Mouse (Mus musculus) megakaryocyte, adult 5-6 weeks (primary cell): ENCODE measurements around the gene Mpped2. TPM values are rescaled to one million over a fixed set of nuclear protein-coding genes. Genes with fewer than 3 reads are reported as not detected.

ENCODE experiments used
- ATAC-seq: 2 replicates; pipeline ENCODE4 v1.8.0; 2016; ENCODE audit warnings: mild to moderate bottlenecking, inconsistent platforms; ENCODE audit not compliant: poor library complexity, severe bottlenecking
- total RNA-seq, 2 experiments: library from RNA; stranded (forward) in 1 of 2; stranded (reverse) in 1 of 2; fragments of 153-499, 151-499 nt in 1 of 2; fragments of 221-1000, 200-1000 nt in 1 of 2; gene quantifications; 2 replicates each; pipeline versions ENCODE4 v1.2.3 to v1.2.4; 2015 to 2017

Gene Mpped2
- total RNA-seq, 2 experiments from 2014 or later, result not detected

DNA sequence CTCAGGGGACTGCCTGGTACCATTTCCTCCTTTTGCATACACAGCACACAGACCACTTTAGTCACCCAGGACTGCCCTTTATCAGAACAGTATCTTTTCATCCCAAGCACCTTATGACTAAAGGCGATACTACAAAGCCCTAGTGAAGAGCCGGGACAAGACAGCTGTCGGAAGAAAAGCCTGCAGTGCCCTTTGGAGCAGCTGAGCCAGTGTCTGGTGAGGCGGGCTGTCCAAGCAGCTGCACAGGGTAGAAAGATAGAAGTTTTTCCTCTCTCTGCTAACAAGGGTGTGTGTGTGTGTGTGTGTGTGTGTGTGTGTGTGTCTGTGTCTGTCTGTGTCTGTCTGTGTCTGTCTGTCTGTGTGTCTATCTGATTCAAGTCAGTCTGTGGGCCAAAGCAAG, 161.1 kb downstream of the Mpped2 start:
- ATAC-seq, result no peak

DNA sequence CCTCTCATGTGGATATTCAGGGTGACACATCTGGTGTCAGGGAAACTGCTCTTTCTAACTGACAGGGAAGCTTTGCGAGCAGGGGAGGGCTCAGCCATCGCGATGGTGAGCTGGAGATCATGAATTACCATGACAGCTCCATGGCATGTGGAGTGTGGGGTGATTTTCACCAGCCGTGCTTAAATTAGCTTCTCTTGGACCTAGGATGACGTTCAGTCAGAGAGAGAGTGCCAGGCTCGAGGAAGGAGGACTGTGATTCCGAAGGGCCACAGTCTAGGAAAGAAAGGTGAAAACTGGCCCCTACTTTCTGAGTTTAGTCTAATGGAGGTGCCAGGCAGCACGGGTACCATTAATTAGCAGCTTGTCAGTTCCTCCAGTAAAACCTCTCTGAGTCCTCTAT, 161.7 kb downstream of the Mpped2 start:
- ATAC-seq, result no peak

DNA sequence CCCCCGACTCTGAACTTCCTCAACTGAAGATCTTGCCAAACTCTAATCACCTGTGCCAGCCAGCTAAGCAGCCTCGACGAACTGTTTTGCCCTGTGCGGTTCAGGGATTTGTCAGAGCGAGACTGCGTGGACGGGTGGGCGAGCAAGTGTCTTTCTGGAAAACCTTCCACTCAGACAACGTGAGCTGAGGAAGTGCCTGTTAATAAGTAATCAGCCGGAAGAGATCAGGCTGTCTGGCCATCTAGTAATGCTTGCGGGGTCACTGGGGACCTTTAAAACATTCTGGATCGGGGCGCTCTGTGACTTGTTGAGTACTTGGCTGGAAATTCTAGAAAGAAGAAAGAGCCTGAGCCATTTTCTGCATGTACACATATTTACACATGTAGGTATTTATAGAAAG, 162.1 kb downstream of the Mpped2 start:
- no peak for ATAC-seq

DNA sequence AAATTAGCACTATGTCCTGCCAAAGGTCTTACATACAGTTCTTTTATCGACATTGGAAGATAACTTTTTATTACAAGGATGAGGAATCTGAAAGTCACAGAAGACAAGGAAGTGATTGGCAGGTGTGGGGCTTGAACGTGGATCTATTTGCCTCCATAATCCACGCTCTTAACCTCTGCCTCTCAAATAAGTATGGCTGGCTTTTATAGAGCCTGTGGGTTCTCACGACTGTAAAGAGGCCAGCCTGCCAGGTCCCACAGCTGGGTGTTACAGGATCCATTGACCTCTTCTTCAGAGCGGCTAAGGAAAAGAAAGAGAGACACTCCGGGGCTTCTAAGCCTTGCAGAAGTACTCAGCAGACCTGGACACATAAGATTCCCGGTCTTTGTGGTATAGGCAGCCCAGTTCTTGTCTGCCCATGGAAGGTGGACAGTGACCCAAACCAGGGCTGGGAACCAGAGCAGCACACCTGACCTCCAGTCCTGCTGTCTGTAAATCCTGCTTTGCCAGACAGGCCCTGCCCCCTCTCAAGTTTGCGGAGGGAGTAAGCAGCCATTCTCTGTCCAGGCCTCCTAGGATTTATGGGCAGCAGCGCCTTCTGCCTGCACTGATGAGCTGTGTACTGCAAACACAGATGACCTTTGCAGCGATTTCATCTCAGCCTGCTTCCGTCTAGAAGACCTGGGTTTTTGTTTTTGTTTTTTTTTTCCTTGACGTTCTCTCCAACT, 162.7 kb downstream of the Mpped2 start:
- no peak for ATAC-seq

DNA sequence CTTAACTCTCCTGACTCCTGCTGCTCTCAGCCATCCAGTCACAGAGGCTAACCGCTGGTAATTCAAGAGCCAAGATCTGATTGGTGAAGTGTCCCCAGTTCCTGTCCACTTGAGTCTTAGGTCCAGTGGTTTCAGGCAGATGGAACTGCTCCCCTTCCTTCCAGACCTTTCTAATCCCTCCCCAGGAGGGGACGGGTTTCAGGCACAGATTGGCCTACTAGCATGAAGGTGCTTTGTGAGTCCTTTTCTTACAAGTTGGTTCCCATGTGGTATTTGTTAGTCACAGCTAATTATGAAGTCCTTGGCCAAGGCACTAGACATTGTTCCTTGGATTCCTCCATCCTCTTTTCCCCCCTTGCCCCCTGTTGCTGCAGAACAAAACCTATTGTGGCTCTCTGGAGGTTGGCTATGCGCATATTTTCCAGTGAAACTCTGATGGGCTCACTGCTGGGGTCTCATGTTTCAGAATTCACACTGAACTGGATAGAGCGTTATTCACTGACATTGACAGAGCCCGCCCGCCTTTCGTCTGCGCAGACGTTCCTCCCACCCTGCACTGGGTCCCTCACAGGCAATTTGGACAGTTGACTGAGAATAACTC, 163.4 kb downstream of the Mpped2 start:
- no peak for ATAC-seq

DNA sequence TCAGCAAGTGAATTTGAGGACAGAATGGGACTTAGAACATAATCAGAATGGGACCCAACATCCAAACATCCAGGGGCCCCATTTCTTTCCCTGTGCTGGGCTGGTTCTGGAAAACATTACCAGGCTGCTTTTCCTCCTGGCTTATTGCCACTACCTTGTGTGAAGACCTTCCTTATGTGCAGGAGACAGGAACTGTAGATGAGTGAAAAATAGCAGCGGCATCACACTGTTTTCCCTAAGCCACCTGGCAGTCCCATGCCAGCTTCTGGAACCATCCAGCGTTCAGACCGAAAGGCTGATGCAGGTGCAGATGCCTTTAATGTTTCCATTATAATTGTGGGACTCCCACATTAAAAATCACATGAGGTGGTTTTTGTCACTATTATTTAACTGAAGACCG, 164.2 kb downstream of the Mpped2 start:
- ATAC-seq, result no peak

DNA sequence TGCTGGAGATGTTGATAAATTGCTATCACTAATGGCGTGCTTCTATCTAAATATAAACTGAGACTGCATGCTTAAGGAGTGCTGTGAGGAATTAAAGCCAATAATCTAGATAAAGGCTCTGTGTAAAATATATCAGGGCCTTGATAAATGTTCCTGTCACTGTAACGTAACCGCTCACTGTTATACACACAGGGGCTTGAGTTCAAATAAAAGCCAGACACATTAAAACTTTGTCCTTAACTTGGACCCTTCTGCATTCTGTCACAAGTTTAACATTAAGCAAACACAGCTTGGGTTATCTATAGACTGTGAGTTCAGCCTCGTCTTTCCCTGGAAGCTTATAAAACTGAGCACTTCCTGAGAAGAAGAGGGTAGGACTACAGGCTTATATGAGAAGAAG, 164.6 kb downstream of the Mpped2 start:
- ATAC-seq, result no peak

DNA sequence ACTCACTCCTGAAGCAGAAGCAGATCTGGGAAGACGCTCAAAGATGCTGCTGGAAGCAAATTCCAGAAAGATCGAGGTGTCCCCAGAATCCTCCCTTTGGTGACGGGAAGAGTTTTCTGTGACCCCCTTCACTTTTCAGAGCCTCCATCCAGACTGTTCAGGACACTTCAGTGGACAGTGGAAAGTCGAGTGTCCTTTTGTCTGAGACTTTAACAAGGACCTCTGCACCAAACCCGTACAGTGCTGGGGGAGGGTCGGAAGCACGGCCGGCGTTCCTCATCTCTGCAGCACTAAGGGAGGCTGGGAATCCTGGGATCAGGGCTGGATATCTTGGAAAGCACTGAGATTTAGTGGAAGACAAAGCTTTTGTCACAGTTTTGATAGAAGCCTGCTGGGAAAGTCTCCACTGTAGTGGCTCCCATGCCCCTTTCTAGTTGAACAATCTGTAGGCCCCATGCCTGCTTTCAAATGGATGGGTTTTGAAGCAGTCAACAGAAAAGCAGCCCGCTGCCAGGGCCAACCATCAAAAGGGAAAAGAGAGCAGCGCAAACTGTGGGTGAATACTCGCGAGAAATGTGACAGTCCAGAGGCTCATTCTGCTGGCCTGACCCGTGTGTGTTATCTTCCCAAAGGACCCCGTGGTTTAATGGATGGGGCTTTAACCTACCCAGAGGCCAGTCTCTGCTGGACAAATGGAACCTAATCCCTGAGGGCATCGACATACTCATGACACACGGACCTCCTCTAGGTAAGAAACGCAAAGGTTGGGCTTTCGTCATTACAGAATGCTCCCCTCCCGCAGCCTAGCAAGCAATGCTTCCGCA, 168.0 kb downstream of the Mpped2 start:
- no peak for ATAC-seq

DNA sequence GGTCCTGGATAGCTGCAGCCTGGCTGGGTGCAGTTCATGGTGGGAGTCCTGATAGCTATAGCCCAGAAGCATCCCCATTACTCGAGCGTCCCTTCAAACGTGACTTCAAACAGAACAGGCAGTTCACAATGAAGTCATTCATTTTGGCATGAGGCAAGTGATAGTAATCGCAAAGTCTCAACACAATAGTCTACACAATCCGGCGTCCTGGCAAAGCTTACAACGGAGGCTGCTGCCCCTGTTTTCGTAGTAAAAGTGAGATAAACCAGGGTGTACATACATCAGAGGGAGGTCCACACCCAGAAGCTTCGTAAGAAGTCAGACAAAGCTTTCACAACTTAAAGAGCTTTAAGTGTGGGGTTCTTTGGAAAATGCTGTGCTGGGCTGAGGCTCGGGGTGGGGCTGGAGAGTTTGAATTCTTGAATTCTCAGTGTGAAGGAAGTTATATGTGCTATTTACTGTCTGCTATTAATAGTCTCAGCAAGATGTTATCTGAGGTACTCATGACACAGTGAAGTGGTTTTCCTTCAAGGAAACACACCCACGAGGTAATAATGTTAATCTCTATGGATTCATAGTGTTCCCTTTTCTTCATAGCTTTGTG, 170.1 kb downstream of the Mpped2 start:
- ATAC-seq, result no peak

DNA sequence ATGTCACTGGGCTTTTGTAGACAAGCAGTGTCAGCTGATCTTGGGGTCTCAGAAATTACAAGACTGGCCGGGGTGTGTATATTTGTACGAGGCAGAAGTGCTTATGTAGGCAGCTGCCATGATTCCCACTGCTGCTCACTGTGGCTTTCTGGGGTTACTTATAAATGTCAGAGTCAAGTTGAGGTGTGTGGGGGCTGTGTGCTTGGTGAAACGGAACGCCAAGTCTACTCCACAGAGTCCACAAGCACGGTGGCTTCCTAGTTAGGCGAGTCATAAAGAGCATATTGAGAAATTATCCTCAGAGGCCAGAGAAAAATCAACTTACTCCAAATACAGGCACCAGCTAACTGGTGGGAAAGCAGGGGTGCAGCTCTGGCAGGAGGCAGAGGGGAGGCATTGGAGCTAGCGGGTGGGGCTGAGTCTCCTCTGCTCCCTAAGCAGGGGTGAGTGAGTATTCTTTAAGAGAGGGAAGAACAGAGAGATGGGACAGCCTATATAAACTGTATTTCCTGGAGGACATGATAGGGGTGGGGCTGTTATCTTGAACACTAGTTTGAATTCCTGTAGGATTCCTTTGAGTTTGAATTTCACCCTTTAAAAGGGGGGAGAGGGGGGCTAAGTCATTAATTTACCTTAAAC, 172.2 kb downstream of the Mpped2 start:
- ATAC-seq, result no peak

DNA sequence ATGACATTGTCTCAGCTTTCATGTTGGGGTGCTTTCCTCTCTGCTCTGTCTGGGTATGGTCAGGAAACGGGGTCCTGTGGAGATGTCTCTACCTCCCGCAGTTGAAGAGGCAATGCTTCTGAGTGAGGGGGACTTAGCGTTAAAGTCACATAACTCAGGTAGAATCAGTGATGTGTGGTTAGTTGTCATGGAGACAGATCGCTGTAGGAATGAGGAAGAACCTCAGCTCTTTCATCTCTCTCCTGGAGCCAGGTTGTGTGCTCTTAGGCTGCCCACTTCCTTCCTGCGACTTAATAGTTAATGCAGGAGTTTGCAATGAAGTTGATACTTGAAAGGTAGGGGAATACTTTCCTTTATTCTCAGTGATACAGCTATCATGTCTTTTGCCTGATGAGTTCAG, 173.2 kb downstream of the Mpped2 start:
- ATAC-seq, result no peak

DNA sequence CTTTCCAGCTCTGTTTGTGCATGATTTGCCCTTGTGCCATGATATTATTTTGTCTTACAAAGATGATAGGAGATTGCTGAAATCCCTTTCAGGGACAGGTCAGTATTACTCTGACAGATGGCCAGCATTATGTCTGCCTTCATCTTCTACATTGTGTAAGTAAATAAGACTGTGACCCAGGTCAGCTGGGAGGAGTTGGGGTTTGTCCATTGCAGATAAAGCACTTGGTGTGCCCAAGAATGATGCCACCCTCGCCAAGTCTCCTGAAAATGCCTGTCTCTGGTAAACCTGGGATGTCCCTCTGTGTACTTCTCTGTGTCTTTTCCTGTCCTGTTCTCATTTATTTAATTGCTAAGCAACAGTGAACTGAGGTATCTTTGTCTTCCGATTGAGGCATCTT, 177.8 kb downstream of the Mpped2 start:
- ATAC-seq, result no peak

DNA sequence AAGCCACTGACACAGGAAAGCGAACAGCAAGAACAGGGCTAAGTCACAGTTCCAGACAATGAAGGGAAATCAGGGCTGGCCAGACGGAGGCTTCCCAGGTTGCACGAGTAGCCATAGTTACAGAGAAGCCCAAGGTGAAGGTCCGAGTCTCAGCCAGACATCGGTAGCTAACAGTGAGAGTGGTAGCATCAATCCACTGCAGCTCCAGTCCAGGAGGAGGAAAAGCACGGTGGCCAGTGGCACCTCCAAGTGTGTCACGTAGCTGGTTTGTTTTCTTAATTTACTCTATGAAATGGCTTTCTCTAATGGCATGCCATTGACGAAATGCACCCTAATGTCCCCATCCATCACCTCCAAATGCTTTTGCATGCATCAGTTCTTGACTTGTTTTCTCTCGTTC, 180.1 kb downstream of the Mpped2 start:
- ATAC-seq, result no peak

DNA sequence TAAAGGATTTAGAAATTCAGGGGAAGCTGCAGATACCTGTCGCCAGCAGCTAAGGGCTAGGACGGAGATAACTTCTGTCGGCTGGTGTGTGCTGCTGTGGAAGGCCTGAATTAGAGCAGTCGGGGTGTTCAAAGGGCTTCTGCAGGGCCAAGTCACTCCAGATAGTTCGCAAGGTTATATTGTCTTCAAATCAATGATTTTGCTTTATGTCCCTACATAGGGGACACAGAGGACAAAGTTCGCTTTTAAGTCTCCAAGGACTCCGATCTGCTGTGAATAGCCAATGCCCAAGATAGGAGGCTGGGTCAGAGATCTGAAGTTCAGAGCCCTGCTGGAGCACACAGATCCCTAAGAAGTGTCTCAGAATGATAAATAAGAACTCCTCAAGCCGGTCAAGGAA, 190.3 kb downstream of the Mpped2 start:
- ATAC-seq, result no peak

DNA sequence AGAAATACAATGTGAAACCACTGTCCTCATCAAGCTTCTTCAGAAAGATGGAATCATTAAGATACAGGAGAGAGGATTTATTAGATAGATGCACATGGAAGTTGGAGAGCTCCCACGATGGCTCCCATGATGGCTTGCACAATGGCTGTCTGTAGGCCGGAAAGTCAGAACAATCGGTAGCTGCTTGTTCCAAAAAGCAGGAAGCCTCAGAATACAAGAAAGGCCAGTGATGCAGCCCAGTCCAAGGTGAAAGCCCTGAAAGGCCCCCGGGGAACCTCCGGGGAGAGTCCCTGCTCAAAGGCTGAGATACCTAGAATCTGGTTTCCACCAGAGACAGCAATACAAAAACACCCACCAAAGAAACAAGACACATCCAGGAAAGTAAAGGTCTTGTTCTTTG, 195.1 kb downstream of the Mpped2 start:
- no peak for ATAC-seq

DNA sequence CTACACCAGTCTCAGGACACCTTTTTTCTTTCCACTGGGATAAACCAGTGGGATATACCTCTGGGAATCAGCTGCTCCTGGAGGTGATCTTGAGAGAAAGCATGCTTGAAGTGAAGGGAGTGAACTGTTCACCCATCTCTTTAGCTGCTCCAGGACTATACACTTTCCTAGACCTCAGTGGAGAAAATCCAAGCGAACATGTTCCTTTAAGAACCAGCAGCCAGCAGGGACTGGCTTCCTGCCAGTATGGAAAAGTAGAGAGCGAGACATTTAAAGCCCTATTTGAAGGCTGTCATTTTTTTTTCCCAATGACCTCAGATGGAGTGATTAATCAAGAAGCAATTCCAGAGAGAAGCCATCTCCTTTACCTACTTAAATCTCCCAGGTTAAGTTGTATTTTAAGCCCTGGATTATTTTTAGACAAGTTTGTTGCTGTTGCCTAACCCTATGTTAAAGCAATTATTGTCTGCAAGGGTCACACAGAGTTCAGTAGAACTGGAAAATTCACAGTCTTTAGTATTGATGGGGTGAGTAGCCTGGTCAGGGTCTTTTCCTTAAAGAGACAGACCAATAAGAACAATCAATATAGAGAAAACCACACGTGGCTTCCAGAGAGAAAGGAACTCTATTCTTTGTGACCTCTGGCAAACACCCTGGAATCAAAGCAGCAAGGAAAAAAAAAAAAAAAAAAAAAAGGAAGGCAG, 196.4 kb downstream of the Mpped2 start:
- no peak for ATAC-seq

DNA sequence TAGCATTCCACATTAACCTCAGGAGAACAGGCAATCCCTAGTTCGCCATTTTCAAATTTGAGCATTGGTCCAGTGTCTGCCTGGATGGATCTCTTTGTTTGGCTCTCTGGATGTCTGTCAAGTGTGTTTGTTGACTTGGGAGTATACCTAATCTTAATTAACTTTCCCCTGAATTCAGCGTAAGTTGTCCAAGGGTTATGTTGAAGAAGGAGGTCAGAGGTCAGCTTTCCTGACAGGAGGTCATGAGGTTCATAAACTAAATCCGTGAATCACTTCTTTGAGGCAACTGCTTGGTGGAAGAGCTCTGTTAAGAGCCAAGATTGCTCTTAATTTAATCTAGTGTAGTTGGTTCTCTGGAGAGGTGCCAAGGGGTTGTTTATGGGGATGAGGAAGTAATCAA, 200.3 kb downstream of the Mpped2 start:
- no peak for ATAC-seq

DNA sequence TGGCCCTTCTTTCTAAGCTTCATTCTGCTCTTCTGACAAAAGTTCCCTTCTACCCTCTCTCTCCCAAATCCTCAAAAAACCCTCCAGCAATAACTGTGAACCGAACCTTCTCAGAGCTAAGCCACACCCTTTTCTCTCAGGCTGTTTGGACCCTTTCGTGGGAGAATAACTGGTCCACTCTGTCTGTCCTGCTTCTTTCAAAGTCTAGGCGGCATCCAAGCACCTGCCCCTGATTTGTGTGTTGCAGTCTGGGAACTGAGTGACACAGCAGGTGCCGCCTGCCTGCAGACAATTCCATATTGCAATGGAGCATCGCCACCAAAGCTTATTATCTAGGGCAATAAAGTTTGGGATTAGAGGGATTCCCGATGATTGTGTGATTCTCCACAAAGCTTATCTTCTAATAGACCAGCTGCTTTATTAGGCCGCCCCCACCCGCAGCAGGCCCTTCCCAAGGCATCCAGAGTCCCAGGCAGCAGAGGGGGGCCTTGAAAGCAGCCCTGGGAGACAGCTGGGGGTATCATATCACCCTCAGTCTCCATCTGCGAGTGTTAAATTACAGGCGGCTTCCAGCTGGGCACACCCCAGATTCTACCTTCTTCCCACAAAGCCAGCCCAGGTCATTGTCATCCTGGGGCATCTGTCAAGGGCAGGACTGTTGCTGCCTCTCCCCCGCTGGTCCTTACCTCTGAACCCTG, 202.4 kb downstream of the Mpped2 start:
- no peak for ATAC-seq

DNA sequence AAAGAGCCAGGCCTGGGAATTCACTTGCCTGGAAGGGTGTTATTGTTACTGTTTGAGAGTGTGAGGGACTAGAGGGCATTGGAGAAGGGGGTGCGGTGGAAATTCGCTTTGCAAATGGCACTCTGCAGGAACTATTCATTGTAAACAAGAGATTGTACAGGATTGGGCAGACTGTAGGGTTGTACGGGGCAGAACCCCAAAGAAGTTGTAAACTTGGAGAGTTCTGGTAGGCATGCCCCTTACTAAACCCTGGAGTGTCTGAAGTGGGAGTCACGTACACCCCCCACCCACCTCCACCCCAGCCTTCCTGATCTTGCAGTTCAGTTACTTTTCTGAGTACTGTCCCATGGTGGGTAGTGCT, 202.9 kb downstream of the Mpped2 start:
- ATAC-seq, result no peak

DNA sequence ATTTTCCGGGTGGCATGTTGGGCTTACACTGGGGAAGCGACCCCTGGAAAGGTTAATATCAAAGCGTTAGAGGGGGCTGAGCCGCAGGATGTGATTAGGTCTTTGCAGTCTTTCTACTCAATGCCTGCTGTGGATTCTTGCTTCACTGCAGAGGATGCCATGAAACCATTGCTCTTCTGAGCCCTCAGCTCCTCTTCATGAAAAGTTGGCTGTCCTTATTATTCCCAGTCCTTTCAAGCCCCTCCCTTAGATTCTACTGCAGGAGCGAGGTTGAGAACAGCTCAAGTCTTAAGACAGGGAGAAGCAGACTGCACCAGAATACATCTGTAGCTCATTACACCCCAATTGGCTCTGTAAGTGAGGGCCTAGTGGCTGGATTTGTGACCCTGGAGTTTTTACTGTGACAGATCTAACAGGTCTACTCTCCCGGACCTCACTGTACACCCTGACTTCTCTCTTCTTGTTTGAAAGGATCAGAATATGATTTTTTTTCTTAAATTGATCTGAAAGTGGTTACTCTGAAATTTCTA, 218.9 kb downstream of the Mpped2 start:
- no peak for ATAC-seq
